Mouse (Mus musculus) CD8-positive naive resting alpha-beta T cell, adult 2 months (primary cell): Measurements from ENCODE around the gene Tnfrsf11a.

ENCODE experiments used
- DNase-seq, 2 experiments: peaks; one replicate each; pipeline ENCODE4 v3.0.0; 2022; ENCODE audit warnings: low read depth in 2 of 2, low spot score in 2 of 2

The Tnfrsf11a gene

GRCm38 (mm10) chr1:105824356-105824755 is 43.8 kb downstream of the Tnfrsf11a start:
- no peak for DNase-seq

GRCm38 (mm10) chr1:105824980-105825379 is 44.5 kb downstream of the Tnfrsf11a start:
- no peak for DNase-seq

GRCm38 (mm10) chr1:105827374-105827773 is 46.9 kb downstream of the Tnfrsf11a start:
- DNase-seq: no peak

- DNase-seq: no peak
These were observed 47.3 kb downstream of the Tnfrsf11a start for GRCm38 (mm10) chr1:105827786-105828345.

GRCm38 (mm10) chr1:105829171-105829570 is 48.7 kb downstream of the Tnfrsf11a start:
- DNase-seq: no peak

GRCm38 (mm10) chr1:105832784-105833183 is 52.3 kb downstream of the Tnfrsf11a start:
- no peak for DNase-seq

- DNase-seq: no peak
These were observed 62.4 kb downstream of the Tnfrsf11a start for GRCm38 (mm10) chr1:105842950-105843349.

- DNase-seq: no peak
These were observed 62.9 kb downstream of the Tnfrsf11a start for GRCm38 (mm10) chr1:105843386-105843785.

- DNase-seq: no peak
These were observed 63.3 kb downstream of the Tnfrsf11a start for GRCm38 (mm10) chr1:105843856-105844255.

GRCm38 (mm10) chr1:105844341-105845006 is 64.0 kb downstream of the Tnfrsf11a start:
- DNase-seq: no peak

GRCm38 (mm10) chr1:105846431-105846830 is 65.9 kb downstream of the Tnfrsf11a start:
- no peak for DNase-seq

GRCm38 (mm10) chr1:105848806-105849205 is 68.3 kb downstream of the Tnfrsf11a start:
- DNase-seq: no peak

GRCm38 (mm10) chr1:105851341-105851740 is 70.8 kb downstream of the Tnfrsf11a start:
- no peak for DNase-seq

- DNase-seq: no peak
These were observed 79.2 kb downstream of the Tnfrsf11a start for GRCm38 (mm10) chr1:105859740-105860139.

GRCm38 (mm10) chr1:105876589-105876988 is 96.1 kb downstream of the Tnfrsf11a start:
- DNase-seq: no peak

GRCm38 (mm10) chr1:105877808-105878207 is 97.3 kb downstream of the Tnfrsf11a start:
- DNase-seq: no peak

- DNase-seq: no peak
These were observed 97.9 kb downstream of the Tnfrsf11a start for GRCm38 (mm10) chr1:105878416-105878815.

GRCm38 (mm10) chr1:105880555-105881304 is 100.2 kb downstream of the Tnfrsf11a start:
- no peak for DNase-seq

GRCm38 (mm10) chr1:105881466-105881865 is 100.9 kb downstream of the Tnfrsf11a start:
- no peak for DNase-seq

GRCm38 (mm10) chr1:105883498-105883897 is 103.0 kb downstream of the Tnfrsf11a start:
- no peak for DNase-seq

GRCm38 (mm10) chr1:105885101-105885500 is 104.6 kb downstream of the Tnfrsf11a start:
- no peak for DNase-seq

GRCm38 (mm10) chr1:105885575-105885974 is 105.1 kb downstream of the Tnfrsf11a start:
- DNase-seq: no peak
